In the genomic region with DNA sequence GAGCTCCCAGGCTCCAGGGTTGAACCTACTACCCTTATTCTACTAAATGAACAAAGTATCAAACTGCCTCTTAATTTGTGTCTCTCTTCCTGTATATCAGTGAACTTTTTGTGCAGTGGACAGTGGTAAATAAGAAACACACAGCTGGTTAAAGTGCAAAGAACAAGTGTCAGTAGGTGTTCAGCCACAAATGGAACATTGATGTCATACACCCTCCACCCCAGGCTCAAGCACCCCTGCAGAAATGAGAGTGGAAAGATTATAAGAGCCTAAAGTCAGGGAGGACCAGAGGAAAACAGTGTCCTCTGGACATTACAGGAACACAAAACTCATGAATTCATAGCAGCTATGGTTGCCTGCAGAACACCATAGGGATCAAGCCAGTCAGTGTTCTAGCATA, we compare ENCODE assay signal across 19 mouse cellular contexts.
"Had no signal": no experiment of that assay in that cellular context is flagged by ENCODE, and none has a peak within 500 bp of the region (broad histone marks: within the 10 kb centered on the region; RNA-seq: fewer than 3 reads in every experiment).

No protein-coding gene starts in this region.

- H3K36me3 ChIP-seq: lung, embryonic 15.5 days; midbrain, embryonic 10.5 days; midbrain, embryonic 12.5 days; neural tube, embryonic 13.5 days had no signal

- H3K9me3 ChIP-seq: lung, embryonic 15.5 days; midbrain, embryonic 10.5 days; midbrain, embryonic 12.5 days; neural tube, embryonic 13.5 days; neural tube, embryonic 15.5 days had no signal

- ATAC-seq: lung, postnatal 0 days; midbrain, embryonic 16.5 days had no signal

- H3K4me2 ChIP-seq: lung, embryonic 15.5 days; midbrain, embryonic 12.5 days; neural tube, embryonic 13.5 days; neural tube, embryonic 15.5 days had no signal

- H3K27ac ChIP-seq: liver, embryonic 14.5 days; lung, embryonic 15.5 days; midbrain, embryonic 10.5 days; midbrain, embryonic 12.5 days; neural tube, embryonic 13.5 days; neural tube, embryonic 15.5 days had no signal

- H3K9ac ChIP-seq: liver, embryonic 14.5 days; lung, embryonic 15.5 days; midbrain, embryonic 12.5 days; neural tube, embryonic 13.5 days; neural tube, embryonic 15.5 days had no signal

- DNase-seq: lung, adult 2 months; lung, postnatal 4 days; midbrain, embryonic 14.5 days; retina, postnatal 1 day; right cerebral cortex, adult 18-20 months; right cerebral cortex, postnatal 25 days; right cerebral cortex, postnatal 4 days; spleen, adult 18-20 months; thymus, adult 18-20 months; thymus, postnatal 14 days; thymus, postnatal 36 days had no signal

- H3K27me3 ChIP-seq: lung, embryonic 15.5 days; midbrain, embryonic 12.5 days; neural tube, embryonic 13.5 days; neural tube, embryonic 15.5 days had no signal

- H3K4me3 ChIP-seq: lung, embryonic 15.5 days; midbrain, embryonic 10.5 days; midbrain, embryonic 12.5 days; neural tube, embryonic 13.5 days; neural tube, embryonic 15.5 days had no signal

- H3K4me1 ChIP-seq: lung, embryonic 15.5 days; midbrain, embryonic 10.5 days; midbrain, embryonic 12.5 days; neural tube, embryonic 13.5 days; neural tube, embryonic 15.5 days had no signal
